Mouse (Mus musculus): Measurements from ENCODE around the gene A3galt2.

Gene A3galt2

GRCm38 (mm10) chr4:128728431-128728851, 26.7 kb upstream of the A3galt2 start:
- DNase-seq (ENCODE audit: low spot score) = no peak

- no peak for DNase-seq (ENCODE audit: low spot score)
These were observed 26.0 kb upstream of the A3galt2 start for GRCm38 (mm10) chr4:128729033-128729708.

- DNase-seq (ENCODE audit: low spot score) = no peak
These were observed 25.5 kb upstream of the A3galt2 start for GRCm38 (mm10) chr4:128729709-128730037.

- DNase-seq (ENCODE audit: low spot score) = no peak
These were observed 24.9 kb upstream of the A3galt2 start for GRCm38 (mm10) chr4:128730271-128730670.

GRCm38 (mm10) chr4:128732794-128733193, 22.4 kb upstream of the A3galt2 start:
- DNase-seq (ENCODE audit: low spot score) = no peak

- DNase-seq (ENCODE audit: low spot score) = no peak
These were observed 21.7 kb upstream of the A3galt2 start for GRCm38 (mm10) chr4:128733496-128733895.

- DNase-seq (ENCODE audit: low spot score) = peak; percentile 57
These were observed 20.9 kb upstream of the A3galt2 start for GRCm38 (mm10) chr4:128734217-128734616.

GRCm38 (mm10) chr4:128734721-128735671, 20.2 kb upstream of the A3galt2 start:
- DNase-seq (ENCODE audit: low spot score) = no peak

GRCm38 (mm10) chr4:128737137-128737589, 18.0 kb upstream of the A3galt2 start:
- DNase-seq (ENCODE audit: low spot score) = no peak

- no peak for DNase-seq (ENCODE audit: low spot score)
These were observed 17.1 kb upstream of the A3galt2 start for GRCm38 (mm10) chr4:128737825-128738610.

GRCm38 (mm10) chr4:128740878-128741277, 14.3 kb upstream of the A3galt2 start:
- DNase-seq (ENCODE audit: low spot score) = no peak

- DNase-seq (ENCODE audit: low spot score) = no peak
These were observed 13.3 kb upstream of the A3galt2 start for GRCm38 (mm10) chr4:128741906-128742305.

GRCm38 (mm10) chr4:128742379-128742970, 12.7 kb upstream of the A3galt2 start:
- DNase-seq (ENCODE audit: low spot score) = no peak

GRCm38 (mm10) chr4:128743031-128743626, 12.0 kb upstream of the A3galt2 start:
- DNase-seq (ENCODE audit: low spot score) = no peak

GRCm38 (mm10) chr4:128745160-128745559, 10.0 kb upstream of the A3galt2 start:
- DNase-seq (ENCODE audit: low spot score) = no peak

- DNase-seq (ENCODE audit: low spot score) = no peak
These were observed 7.4 kb upstream of the A3galt2 start for GRCm38 (mm10) chr4:128747614-128748270.

GRCm38 (mm10) chr4:128748309-128748708, 6.9 kb upstream of the A3galt2 start:
- no peak for DNase-seq (ENCODE audit: low spot score)

GRCm38 (mm10) chr4:128751006-128751405, 4.2 kb upstream of the A3galt2 start:
- no peak for DNase-seq (ENCODE audit: low spot score)

GRCm38 (mm10) chr4:128752031-128752757, 3.0 kb upstream of the A3galt2 start:
- DNase-seq (ENCODE audit: low spot score) = no peak

- DNase-seq (ENCODE audit: low spot score) = no peak
These were observed 1.6 kb upstream of the A3galt2 start for GRCm38 (mm10) chr4:128753571-128753970.
